Mouse (Mus musculus) hindbrain, embryonic 12.5 days (tissue): ENCODE results near the gene Pik3r1. TPM values are rescaled to one million over a fixed set of nuclear protein-coding genes. Genes with fewer than 3 reads are reported as not detected.

Experiments used
- ATAC-seq: fragments of 200-750 bp; cut with Nextera tagmentation; 2 replicates; pipeline ENCODE4 v1.8.0; 2017; ENCODE audit warnings: moderate TSS enrichment; ENCODE audit not compliant: low FRiP score
- H3K27ac ChIP-seq: fragments of 300-500 bp; sonication (generic); 2 replicates; pipeline ENCODE4 v1.5.1; 2016; ENCODE audit warnings: mild to moderate bottlenecking
- H3K27me3 ChIP-seq: fragments of 300-500 bp; sonication (generic); 2 replicates; pipeline ENCODE4 v1.6.1; 2016; ENCODE audit warnings: mild to moderate bottlenecking
- H3K36me3 ChIP-seq: fragments of 300-500 bp; sonication (generic); 2 replicates; pipeline ENCODE4 v1.6.1; 2016; ENCODE audit warnings: mild to moderate bottlenecking
- H3K4me1 ChIP-seq: fragments of 300-500 bp; sonication (generic); 2 replicates; pipeline ENCODE4 v1.6.1; 2016
- H3K4me2 ChIP-seq: fragments of 300-500 bp; sonication (generic); replicated peaks from 2 replicates; pipeline ENCODE4 v1.6.1; 2016; ENCODE audit warnings: mild to moderate bottlenecking
- H3K4me3 ChIP-seq: fragments of 300-500 bp; sonication (generic); 2 replicates; pipeline ENCODE4 v1.5.1; 2016; ENCODE audit warnings: mild to moderate bottlenecking
- H3K9ac ChIP-seq: fragments of 300-500 bp; sonication (generic); 2 replicates; pipeline ENCODE4 v1.6.1; 2016; ENCODE audit warnings: mild to moderate bottlenecking, moderate library complexity
- H3K9me3 ChIP-seq: fragments of 300-500 bp; sonication (generic); replicated peaks from 2 replicates; pipeline ENCODE4 v1.6.1; 2016; ENCODE audit warnings: mild to moderate bottlenecking
- WGBS: fragments of 180-500 bp; shearing (Covaris S2); methylation state at CpG from one replicate; pipeline ENCODE4 v1.1.7; 2016; 5-methylcytosine and 5-hydroxymethylcytosine counted together
- polyA plus RNA-seq: library from polyadenylated mRNA; unstranded; fragments of >200 nt; fragmentation: Nextera tagmentation; extraction: Ambion mirVana; gene quantifications from 2 replicates; pipeline ENCODE4 v1.2.1, GENCODE M21; 2016

Gene Pik3r1
- polyA plus RNA-seq, 1 experiment from 2014 or later = 31.4 TPM

DNA sequence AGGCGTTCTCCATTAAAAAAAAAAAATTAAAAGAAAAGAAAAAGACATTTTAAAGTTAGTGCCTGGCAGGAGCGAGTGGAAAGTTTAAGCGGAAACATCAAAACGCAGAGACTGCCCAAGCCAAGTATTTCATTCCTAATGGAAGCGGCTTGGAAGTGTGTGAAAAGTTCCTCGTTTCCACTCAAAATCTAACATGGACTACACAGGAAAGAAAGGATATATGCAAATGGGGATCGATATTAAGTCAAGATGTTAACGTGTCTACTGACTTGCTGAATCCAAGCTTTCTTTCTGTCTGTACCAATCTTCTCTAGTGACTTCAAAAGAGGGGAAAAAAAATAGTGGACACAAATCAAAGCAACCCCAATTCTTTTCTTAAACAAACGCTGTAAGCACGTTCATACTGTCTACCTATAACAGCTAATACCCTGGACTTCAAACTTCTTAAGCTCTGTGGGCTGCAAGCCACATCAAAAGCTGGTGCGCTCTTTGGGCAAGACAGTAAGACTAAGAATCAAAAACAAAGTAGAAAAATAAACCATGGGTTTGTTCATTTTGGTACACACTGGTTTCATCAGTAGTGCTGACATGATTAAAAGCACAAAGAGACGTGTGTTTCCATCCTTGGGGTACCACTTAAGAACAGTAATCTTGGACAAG lies 54.5 kb downstream of the Pik3r1 start:
- no peak for ATAC-seq
- no peaks in the 10 kb centered on the region for H3K4me1 ChIP-seq
- no peak overlapping the region for H3K4me3 ChIP-seq
- no peak overlapping the region for H3K4me2 ChIP-seq
- 89% methylated on average over 12 of the region's 12 CpGs for WGBS
- no peaks in the 10 kb centered on the region for H3K27me3 ChIP-seq
- no peak overlapping the region for H3K27ac ChIP-seq
- 0 out of 2 replicates have a peak, but pooled peaks cover 2% of the 10 kb centered on the region for H3K36me3 ChIP-seq
- H3K9ac ChIP-seq = no peak overlapping the region
- H3K9me3 ChIP-seq = no peaks in the 10 kb centered on the region

DNA sequence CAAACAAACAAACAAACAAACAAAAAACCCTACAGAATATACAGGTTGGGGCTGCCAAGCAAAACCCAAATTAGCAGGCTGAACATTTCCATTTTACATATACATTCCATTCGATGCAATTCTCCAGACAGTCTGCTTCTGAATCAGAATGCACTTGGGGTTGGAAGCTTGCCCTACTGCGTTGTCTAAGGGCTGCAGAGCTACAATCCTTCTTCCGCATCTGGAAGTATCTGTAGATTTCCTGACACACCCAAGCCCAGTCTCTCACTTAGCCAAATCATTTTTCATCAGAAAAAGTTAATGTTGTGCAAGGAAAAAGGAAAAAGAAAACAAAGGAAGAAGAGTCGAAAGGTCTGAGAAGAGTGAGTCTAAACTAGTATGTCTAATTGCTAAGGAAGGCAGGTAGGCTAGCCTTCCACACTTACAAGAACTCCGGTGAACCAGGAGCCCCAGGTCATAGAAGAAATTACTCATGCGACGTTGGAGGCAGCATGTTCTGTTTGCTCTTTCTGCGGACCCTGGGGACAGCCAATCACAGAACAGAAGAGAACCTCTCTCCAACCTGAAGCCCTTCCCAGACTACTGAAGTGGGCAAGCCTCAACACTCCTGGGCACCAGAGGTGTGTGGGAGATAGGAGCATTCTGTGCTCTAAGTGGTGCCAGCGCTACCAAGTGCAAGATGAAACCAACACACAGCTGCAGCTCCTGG lies 55.1 kb downstream of the Pik3r1 start:
- no peaks in the 10 kb centered on the region for H3K27me3 ChIP-seq
- H3K4me2 ChIP-seq = no peak overlapping the region
- H3K9me3 ChIP-seq = no peaks in the 10 kb centered on the region
- no peak overlapping the region for H3K27ac ChIP-seq
- 0 out of 2 replicates have a peak, but pooled peaks cover 8% of the 10 kb centered on the region for H3K36me3 ChIP-seq
- no peak overlapping the region for H3K4me3 ChIP-seq
- H3K4me1 ChIP-seq = no peaks in the 10 kb centered on the region
- 85% methylated on average over 9 of the region's 9 CpGs for WGBS
- no peak overlapping the region for H3K9ac ChIP-seq
- no peak for ATAC-seq

DNA sequence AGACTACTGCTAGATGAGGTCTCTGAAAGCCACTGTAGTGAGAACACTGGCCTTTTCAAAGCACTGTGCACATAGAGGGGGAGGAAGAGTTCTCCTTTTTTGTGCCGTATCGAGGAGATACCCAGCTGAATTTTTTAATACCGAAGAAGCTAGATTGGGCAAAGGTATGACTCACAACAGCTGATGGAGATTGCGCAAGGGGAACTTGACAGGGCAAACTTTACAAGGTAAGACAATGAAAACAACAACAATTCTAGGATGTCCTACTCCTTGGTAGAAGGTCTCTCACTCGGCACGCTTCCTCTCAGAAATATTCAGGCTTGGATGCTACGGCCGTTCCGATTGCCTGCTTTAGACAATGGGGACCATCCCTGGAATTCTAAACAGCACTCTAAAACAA lies 55.9 kb downstream of the Pik3r1 start:
- ATAC-seq = no peak
- H3K9me3 ChIP-seq = no peaks in the 10 kb centered on the region

DNA sequence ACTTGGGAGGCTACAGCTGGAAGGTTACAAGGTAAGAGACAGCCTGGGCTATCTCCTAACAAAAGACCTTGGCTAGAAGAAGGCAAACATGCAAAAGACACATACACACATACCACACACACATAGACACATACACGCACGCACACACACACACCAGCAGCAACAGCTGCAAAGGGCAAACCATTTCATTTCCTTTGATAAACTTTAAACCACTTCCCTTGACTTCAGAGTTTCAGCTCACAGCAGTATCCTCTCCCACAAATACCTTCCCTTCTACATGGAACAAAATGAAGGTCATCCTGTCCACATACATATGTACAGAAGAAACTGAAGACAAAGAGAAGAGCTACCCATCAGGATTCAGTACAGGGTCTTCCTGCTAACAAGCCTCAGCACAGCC lies 56.7 kb downstream of the Pik3r1 start:
- no peak overlapping the region for H3K4me2 ChIP-seq
- 0 out of 2 replicates have a peak, but pooled peaks cover 8% of the 10 kb centered on the region for H3K36me3 ChIP-seq
- 79% methylated on average over 2 of the region's 2 CpGs for WGBS
- H3K9ac ChIP-seq = no peak overlapping the region
- H3K27ac ChIP-seq = no peak overlapping the region
- H3K27me3 ChIP-seq = no peaks in the 10 kb centered on the region
- H3K4me1 ChIP-seq = no peaks in the 10 kb centered on the region
- no peak for ATAC-seq
- no peak overlapping the region for H3K4me3 ChIP-seq
- H3K9me3 ChIP-seq = no peaks in the 10 kb centered on the region

More for the DNA sequence above, 55.9 kb downstream of the Pik3r1 start:
- Histone ChIP-seq H3K27me3 (no peaks in the 10 kb centered on the region), H3K36me3 (0 out of 2 replicates have a peak, but pooled peaks cover 8% of the 10 kb centered on the region), H3K4me1 (no peaks in the 10 kb centered on the region), H3K4me3 (no peak overlapping the region), H3K27ac (no peak overlapping the region), H3K9ac (no peak overlapping the region), H3K4me2 (no peak overlapping the region)
- WGBS = 89% methylated on average over 9 of the region's 9 CpGs

DNA sequence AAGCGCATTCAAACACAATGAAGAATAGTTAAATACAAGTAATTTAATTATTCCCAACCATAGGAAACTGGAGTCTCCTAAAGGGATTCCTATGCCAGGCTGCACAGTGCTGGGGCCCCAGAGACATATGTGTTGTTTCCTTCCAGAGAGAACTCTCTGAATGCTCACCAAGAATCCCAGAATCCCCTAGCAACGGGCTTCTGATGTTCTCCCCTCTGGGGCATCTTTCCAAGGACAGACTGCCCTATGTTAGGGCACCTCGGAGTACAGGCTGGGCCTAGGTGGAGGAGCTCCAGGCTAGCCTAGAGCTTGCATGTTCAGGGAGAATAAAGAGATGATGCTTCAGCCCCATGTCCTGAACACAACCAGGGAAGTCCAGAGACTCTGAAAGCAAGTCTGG lies 58.2 kb downstream of the Pik3r1 start:
- no peaks in the 10 kb centered on the region for H3K27me3 ChIP-seq
- H3K9ac ChIP-seq = no peak overlapping the region
- H3K4me1 ChIP-seq = no peaks in the 10 kb centered on the region
- H3K36me3 ChIP-seq = 0 out of 2 replicates have a peak, but pooled peaks cover 8% of the 10 kb centered on the region
- no peak overlapping the region for H3K4me2 ChIP-seq
- no peak overlapping the region for H3K27ac ChIP-seq
- H3K9me3 ChIP-seq = no peaks in the 10 kb centered on the region
- ATAC-seq = no peak
- 87% methylated on average over 3 of the region's 3 CpGs for WGBS
- no peak overlapping the region for H3K4me3 ChIP-seq

DNA sequence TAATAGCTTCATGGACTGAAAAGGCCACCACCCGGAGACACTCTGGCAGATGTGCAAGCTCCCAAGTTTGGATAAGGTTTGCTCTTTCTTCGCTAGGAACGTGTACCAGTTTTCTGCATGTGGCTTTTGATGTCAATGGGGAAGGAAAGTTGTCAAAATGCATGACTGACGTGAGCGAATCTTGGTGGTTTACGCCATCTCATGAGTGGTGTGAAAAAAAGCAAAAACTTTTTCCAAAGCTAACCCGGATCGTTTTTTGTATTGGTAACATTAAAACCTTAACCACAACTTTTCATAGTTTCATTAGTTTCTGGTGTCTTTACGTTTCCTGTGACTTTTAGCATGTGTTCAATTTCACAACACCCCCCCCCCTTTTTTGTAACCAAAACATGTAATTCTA lies 60.8 kb downstream of the Pik3r1 start:
- WGBS = 95% methylated on average over 9 of the region's 9 CpGs
- H3K4me2 ChIP-seq = no peak overlapping the region
- no peaks in the 10 kb centered on the region for H3K4me1 ChIP-seq
- no peak for ATAC-seq
- no peaks in the 10 kb centered on the region for H3K9me3 ChIP-seq
- H3K9ac ChIP-seq = no peak overlapping the region
- peaks cover 11% of the 10 kb centered on the region; the same call in 1 of the 2 replicates for H3K36me3 ChIP-seq
- no peak overlapping the region for H3K4me3 ChIP-seq
- H3K27ac ChIP-seq = no peak overlapping the region
- H3K27me3 ChIP-seq = no peaks in the 10 kb centered on the region

DNA sequence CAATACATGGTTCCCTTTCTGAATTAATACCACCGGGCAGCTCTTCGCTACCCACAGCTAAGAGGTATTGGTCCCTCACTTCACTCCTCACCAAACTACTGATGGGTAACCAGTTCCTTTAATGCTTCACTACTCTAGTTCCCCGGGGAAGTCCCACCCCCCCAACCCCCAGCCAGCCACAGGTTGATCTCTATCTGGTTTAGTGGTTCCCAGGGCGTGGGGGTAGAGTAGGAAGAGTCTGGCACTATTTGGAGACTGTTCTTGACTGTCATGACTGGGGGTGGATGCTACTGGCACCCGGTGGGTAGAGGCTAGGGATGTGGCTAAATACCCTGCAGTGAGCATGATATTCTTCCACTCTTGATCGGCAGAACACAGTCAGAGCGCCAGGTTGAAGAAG lies 61.6 kb downstream of the Pik3r1 start:
- Histone ChIP-seq H3K27me3 (no peaks in the 10 kb centered on the region), H3K4me3 (no peak overlapping the region), H3K9ac (no peak overlapping the region), H3K9me3 (no peaks in the 10 kb centered on the region), H3K4me2 (no peak overlapping the region), H3K36me3 (peaks cover 12% of the 10 kb centered on the region; the same call in 1 of the 2 replicates), H3K4me1 (no peaks in the 10 kb centered on the region), H3K27ac (no peak overlapping the region)
- WGBS = 89% methylated on average over 7 of the region's 7 CpGs
- ATAC-seq = no peak

DNA sequence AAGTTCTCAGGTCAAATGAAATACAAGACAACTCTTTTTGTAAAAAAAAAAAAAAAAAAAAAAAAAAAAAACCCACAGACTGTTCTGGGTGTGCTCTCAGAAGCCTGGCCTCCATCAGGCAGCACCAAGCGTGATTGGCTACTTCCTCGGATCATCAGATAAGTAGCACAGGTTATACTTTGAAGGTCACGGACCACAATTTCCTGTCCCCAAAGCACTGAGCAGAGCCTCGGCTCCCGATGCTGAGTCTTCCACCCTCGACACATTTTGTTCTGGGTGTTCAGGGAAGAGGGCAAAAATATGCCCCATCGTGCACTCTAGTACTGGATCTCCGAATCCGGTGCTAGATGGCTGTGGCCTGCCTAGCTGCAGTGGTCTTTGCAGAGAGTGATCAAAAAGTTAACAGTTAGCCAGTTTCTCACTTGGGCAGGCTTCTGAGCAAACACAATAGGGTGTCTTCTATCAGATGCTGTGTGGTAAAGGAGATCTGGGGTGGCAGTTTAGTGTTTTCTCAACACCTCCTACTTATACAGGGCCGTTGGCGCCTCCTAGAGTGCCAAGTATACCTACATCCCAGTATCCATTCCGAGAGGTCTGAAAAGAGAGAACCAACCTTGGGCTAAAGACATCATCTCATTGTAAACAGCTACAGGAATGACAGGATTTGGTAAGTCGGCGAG lies 65.8 kb downstream of the Pik3r1 start:
- WGBS = 86% methylated on average over 14 of the region's 14 CpGs
- no peaks in the 10 kb centered on the region for H3K9me3 ChIP-seq
- H3K4me2 ChIP-seq = no peak overlapping the region
- peaks cover 10% of the 10 kb centered on the region for H3K36me3 ChIP-seq
- no peak for ATAC-seq
- no peak overlapping the region for H3K9ac ChIP-seq
- no peaks in the 10 kb centered on the region for H3K27me3 ChIP-seq
- no peaks in the 10 kb centered on the region; the same call in 1 of the 2 replicates for H3K4me1 ChIP-seq
- H3K4me3 ChIP-seq = no peak overlapping the region
- no peak overlapping the region for H3K27ac ChIP-seq

DNA sequence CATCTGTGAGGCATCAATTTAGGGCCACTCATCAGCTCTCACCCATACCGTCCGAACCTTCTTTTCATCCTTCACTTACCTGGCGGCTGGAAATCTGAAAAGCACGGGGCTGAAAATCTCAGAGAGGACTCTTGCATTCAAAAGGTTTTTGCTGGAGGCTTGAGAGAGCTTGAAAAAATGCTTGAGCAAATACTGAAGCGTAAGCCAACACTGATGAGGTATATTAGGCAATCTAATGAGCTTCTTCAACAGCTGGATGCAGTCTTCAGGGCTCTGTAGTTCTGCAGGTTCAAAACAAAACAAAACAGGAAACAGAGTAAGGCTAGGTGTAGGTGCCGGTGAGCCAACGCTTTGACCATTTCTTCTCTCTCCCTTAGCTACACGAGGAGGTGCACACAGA lies 66.4 kb downstream of the Pik3r1 start:
- peaks cover 10% of the 10 kb centered on the region for H3K36me3 ChIP-seq
- H3K27ac ChIP-seq = no peak overlapping the region
- H3K4me1 ChIP-seq = no peaks in the 10 kb centered on the region; the same call in 1 of the 2 replicates
- no peak overlapping the region for H3K4me2 ChIP-seq
- WGBS = 91% methylated on average over 8 of the region's 8 CpGs
- no peaks in the 10 kb centered on the region for H3K9me3 ChIP-seq
- ATAC-seq = no peak
- no peak overlapping the region for H3K9ac ChIP-seq
- no peak overlapping the region for H3K4me3 ChIP-seq
- H3K27me3 ChIP-seq = no peaks in the 10 kb centered on the region

DNA sequence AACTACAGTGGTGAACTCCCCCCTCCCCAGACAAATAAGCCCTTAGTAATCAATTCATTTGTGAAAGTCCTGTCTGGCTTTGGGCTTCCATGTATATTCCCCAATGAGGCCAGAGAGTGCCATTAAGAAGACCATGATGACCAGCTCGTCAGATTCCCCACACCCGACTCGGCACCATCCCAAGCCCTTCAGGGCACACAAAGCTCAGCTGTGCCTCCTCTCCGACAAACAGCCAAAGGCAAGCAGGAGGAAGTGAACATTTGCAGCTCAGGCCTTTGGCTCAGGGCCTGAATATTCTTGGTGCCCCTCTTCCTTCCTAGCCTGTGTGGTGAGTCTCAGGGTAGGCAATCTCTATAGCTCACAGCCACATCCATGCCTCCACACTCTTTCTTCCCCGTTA lies 68.3 kb downstream of the Pik3r1 start:
- Histone ChIP-seq H3K9ac (no peak overlapping the region), H3K36me3 (peaks cover 10% of the 10 kb centered on the region), H3K9me3 (no peaks in the 10 kb centered on the region), H3K27ac (no peak overlapping the region), H3K4me1 (peaks cover 10% of the 10 kb centered on the region), H3K4me2 (no peak overlapping the region), H3K4me3 (no peak overlapping the region), H3K27me3 (no peaks in the 10 kb centered on the region)
- no peak for ATAC-seq
- WGBS = 78% methylated on average over 5 of the region's 5 CpGs

DNA sequence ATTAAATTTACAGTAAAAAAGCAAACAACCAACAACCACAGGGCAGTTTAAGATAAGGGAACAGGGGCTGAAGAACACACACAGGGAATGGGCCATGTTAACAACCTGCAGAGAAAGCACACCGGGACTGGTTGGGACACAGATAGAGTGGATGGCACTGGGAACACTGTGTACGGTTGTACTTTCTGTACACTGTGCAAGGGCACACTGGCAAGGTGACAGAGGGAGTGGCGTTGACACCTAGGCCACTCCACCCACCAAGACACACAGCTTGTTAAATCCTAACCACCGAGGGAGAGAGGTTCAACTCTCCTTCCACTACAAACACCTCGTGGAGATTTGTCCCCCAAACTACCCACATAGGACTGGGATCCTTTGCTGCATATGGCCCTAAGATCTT lies 70.1 kb downstream of the Pik3r1 start:
- H3K27ac ChIP-seq = no peak overlapping the region
- H3K9me3 ChIP-seq = no peaks in the 10 kb centered on the region
- no peak for ATAC-seq
- H3K4me2 ChIP-seq = no peak overlapping the region
- no peaks in the 10 kb centered on the region for H3K27me3 ChIP-seq
- no peak overlapping the region for H3K9ac ChIP-seq
- H3K4me3 ChIP-seq = no peak overlapping the region
- 88% methylated on average over 5 of the region's 5 CpGs for WGBS
- H3K4me1 ChIP-seq = peaks cover 21% of the 10 kb centered on the region
- peaks cover 10% of the 10 kb centered on the region for H3K36me3 ChIP-seq

DNA sequence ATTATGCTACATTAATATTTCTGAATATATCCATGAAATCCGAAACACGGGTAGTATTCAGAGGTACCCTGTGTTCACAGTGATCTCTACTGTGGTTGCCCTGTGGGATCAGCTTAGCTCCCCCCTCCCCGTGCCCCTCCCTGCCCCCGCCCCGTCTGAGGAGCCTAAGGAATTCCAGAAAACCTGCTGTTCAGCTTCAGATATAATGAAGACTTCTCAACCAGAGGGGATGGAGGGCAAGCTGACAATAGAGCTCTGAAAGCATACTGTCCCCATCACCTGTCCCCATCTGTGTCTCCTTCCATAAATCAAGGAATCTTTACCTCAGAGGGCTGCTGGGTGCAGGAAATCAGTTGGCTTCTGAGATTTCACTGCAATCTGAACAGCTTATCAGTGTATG lies 70.6 kb downstream of the Pik3r1 start:
- ATAC-seq = no peak
- Histone ChIP-seq H3K27me3 (no peaks in the 10 kb centered on the region), H3K9ac (no peak overlapping the region), H3K4me2 (no peak overlapping the region), H3K27ac (no peak overlapping the region), H3K4me3 (no peak overlapping the region), H3K36me3 (peaks cover 10% of the 10 kb centered on the region), H3K4me1 (peaks cover 24% of the 10 kb centered on the region), H3K9me3 (no peaks in the 10 kb centered on the region)
- 63% methylated on average over 5 of the region's 5 CpGs for WGBS
